Mouse (Mus musculus): ENCODE measurements around the gene Olfr1259. TPM values are rescaled to one million over a fixed set of nuclear protein-coding genes. Genes with fewer than 3 reads are reported as not detected.
"Not testable (repeated sequence)": the region's sequence is repeated elsewhere in the genome, so short reads cannot be mapped to it uniquely, and the experiment has no call there.

Gene Olfr1259
- polyA plus RNA-seq (2014; fragmentation: Nextera tagmentation; extraction: Ambion mirVana) = not detected in 2 replicates

- Histone ChIP-seq H3K27ac (ENCODE audit: low read depth, low read length) (no peak within 1 kb of the TSS), H3K27me3 (ENCODE audit: control insufficient read depth, insufficient read depth, low read length) (no peaks in the 10 kb centered on the region), H3K9me3 (ENCODE audit: control insufficient read depth, low read length) (no peaks in the 10 kb centered on the region), H3K4me1 (replicated peaks; ENCODE audit: control insufficient read depth, insufficient read depth, low read length) (no peaks in the 10 kb centered on the region), H3K4me3 (ENCODE audit: low read depth, low read length) (no peak within 1 kb of the TSS), H3K36me3 (ENCODE audit: control insufficient read depth, insufficient read depth, low read length) (no peaks in the 10 kb centered on the region), H3K9ac (ENCODE audit: low read depth, low read length) (no peak within 1 kb of the TSS), H3K4me2 (replicated peaks; ENCODE audit: low read depth, low read length) (no peak within 1 kb of the TSS)
- ATAC-seq (ENCODE audit: low FRiP score) (no peak), DNase-seq (ENCODE audit: low spot score) (no peak)
- 89% methylated on average over 5 of the region's 5 CpGs for WGBS
Observed at GRCm38 (mm10) chr2:89948564-89948963, at the start of gene Olfr1259. Gene Olfr1259 (minus strand): TSS chr2:89948664.

DNA sequence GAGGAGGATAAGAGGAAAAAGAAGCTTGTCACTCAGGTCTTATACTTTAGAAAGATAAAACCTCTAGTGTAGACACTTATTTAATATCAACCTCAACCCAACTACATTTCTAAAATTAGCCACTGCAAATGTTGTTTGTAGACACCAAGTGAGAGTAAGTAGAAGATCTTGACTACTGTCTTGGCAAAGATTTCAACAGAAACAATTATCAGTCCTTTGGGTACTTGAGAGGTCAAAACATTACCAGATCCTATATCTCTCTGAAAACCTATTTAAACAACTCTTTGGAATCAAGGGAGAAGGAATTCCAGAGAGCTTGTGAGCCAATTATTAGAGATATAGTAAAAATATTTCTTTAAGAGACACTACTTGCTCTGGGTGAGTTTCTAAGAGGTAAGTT is 42.5 kb upstream of the Olfr1259 start, which contains the start of gene Olfr1261:
Gene Olfr1261, plus strand, starts transcription at position 301 of the 400 bp plus-strand sequence.
- H3K9ac ChIP-seq (ENCODE audit: low read depth, low read length) = no peak within 1 kb of the TSS
- no peak within 1 kb of the TSS for H3K4me3 ChIP-seq (ENCODE audit: low read depth, low read length)
- no peak for DNase-seq (ENCODE audit: low spot score)
- no peaks in the 10 kb centered on the region for H3K4me1 ChIP-seq (replicated peaks; ENCODE audit: control insufficient read depth, insufficient read depth, low read length)
- no peak within 1 kb of the TSS for H3K4me2 ChIP-seq (replicated peaks; ENCODE audit: low read depth, low read length)
- H3K27ac ChIP-seq (ENCODE audit: low read depth, low read length) = no peak within 1 kb of the TSS
- no peaks in the 10 kb centered on the region for H3K27me3 ChIP-seq (ENCODE audit: control insufficient read depth, insufficient read depth, low read length)
- no peak for ATAC-seq (ENCODE audit: low FRiP score)
- no peaks in the 10 kb centered on the region for H3K36me3 ChIP-seq (ENCODE audit: control insufficient read depth, insufficient read depth, low read length)
- H3K9me3 ChIP-seq (ENCODE audit: control insufficient read depth, low read length) = no peaks in the 10 kb centered on the region

GRCm38 (mm10) chr2:89977709-89978108 is 29.2 kb upstream of the Olfr1259 start:
- Histone ChIP-seq H3K4me2 (replicated peaks; ENCODE audit: low read depth, low read length) (no peak overlapping the region), H3K27ac (ENCODE audit: low read depth, low read length) (no peak overlapping the region), H3K9ac (ENCODE audit: low read depth, low read length) (no peak overlapping the region), H3K9me3 (ENCODE audit: control insufficient read depth, low read length) (no peaks in the 10 kb centered on the region), H3K36me3 (ENCODE audit: control insufficient read depth, insufficient read depth, low read length) (no peaks in the 10 kb centered on the region), H3K4me1 (replicated peaks; ENCODE audit: control insufficient read depth, insufficient read depth, low read length) (no peaks in the 10 kb centered on the region), H3K4me3 (ENCODE audit: low read depth, low read length) (no peak overlapping the region), H3K27me3 (ENCODE audit: control insufficient read depth, insufficient read depth, low read length) (no peaks in the 10 kb centered on the region)
- ATAC-seq (ENCODE audit: low FRiP score) = no peak
- WGBS = 88% methylated on average over 2 of the region's 2 CpGs
- DNase-seq (ENCODE audit: low spot score) = no peak

GRCm38 (mm10) chr2:89974184-89974583 is 25.7 kb upstream of the Olfr1259 start, which contains the start of gene Olfr1260:
Gene Olfr1260 (plus strand): TSS chr2:89974340.
- Histone ChIP-seq H3K27ac (ENCODE audit: low read depth, low read length) (no peak within 1 kb of the TSS), H3K4me1 (replicated peaks; ENCODE audit: control insufficient read depth, insufficient read depth, low read length) (no peaks in the 10 kb centered on the region), H3K4me3 (ENCODE audit: low read depth, low read length) (no peak within 1 kb of the TSS), H3K9me3 (ENCODE audit: control insufficient read depth, low read length) (no peaks in the 10 kb centered on the region), H3K4me2 (replicated peaks; ENCODE audit: low read depth, low read length) (no peak within 1 kb of the TSS), H3K9ac (ENCODE audit: low read depth, low read length) (no peak within 1 kb of the TSS), H3K27me3 (ENCODE audit: control insufficient read depth, insufficient read depth, low read length) (no peaks in the 10 kb centered on the region), H3K36me3 (ENCODE audit: control insufficient read depth, insufficient read depth, low read length) (no peaks in the 10 kb centered on the region)
- WGBS = 83% methylated on average over 2 of the region's 2 CpGs
- DNase-seq (ENCODE audit: low spot score) (no peak), ATAC-seq (ENCODE audit: low FRiP score) (no peak)

GRCm38 (mm10) chr2:89927009-89927408 is 21.5 kb downstream of the Olfr1259 start, which contains the start of gene Olfr1258:
Gene Olfr1258 (plus strand): TSS chr2:89927309.
- no peak within 1 kb of the TSS for H3K4me3 ChIP-seq (ENCODE audit: low read depth, low read length)
- no peak within 1 kb of the TSS for H3K4me2 ChIP-seq (replicated peaks; ENCODE audit: low read depth, low read length)
- no peaks in the 10 kb centered on the region for H3K9me3 ChIP-seq (ENCODE audit: control insufficient read depth, low read length)
- ATAC-seq (ENCODE audit: low FRiP score) (no peak), DNase-seq (ENCODE audit: low spot score) (no peak)
- no peaks in the 10 kb centered on the region for H3K4me1 ChIP-seq (replicated peaks; ENCODE audit: control insufficient read depth, insufficient read depth, low read length)
- H3K27ac ChIP-seq (ENCODE audit: low read depth, low read length) = no peak within 1 kb of the TSS
- H3K36me3 ChIP-seq (ENCODE audit: control insufficient read depth, insufficient read depth, low read length) = no peaks in the 10 kb centered on the region
- no peaks in the 10 kb centered on the region for H3K27me3 ChIP-seq (ENCODE audit: control insufficient read depth, insufficient read depth, low read length)
- H3K9ac ChIP-seq (ENCODE audit: low read depth, low read length) = no peak within 1 kb of the TSS

GRCm38 (mm10) chr2:89912616-89913015 is 35.8 kb downstream of the Olfr1259 start:
- not testable (repeated sequence) for ATAC-seq (ENCODE audit: low FRiP score); H3K9ac ChIP-seq (ENCODE audit: low read depth, low read length); DNase-seq (ENCODE audit: low spot score); H3K9me3 ChIP-seq (ENCODE audit: control insufficient read depth, low read length); H3K4me2 ChIP-seq (replicated peaks; ENCODE audit: low read depth, low read length); H3K27ac ChIP-seq (ENCODE audit: low read depth, low read length); H3K36me3 ChIP-seq (ENCODE audit: control insufficient read depth, insufficient read depth, low read length); H3K27me3 ChIP-seq (ENCODE audit: control insufficient read depth, insufficient read depth, low read length); H3K4me1 ChIP-seq (replicated peaks; ENCODE audit: control insufficient read depth, insufficient read depth, low read length); H3K4me3 ChIP-seq (ENCODE audit: low read depth, low read length)
- 87% methylated on average over 9 of the region's 9 CpGs for WGBS

Other genes starting within 250 kb of the Olfr1259 start
- not detected in 2 replicates for gene Olfr1252, start 223.7 kb downstream of the Olfr1259 start, polyA plus RNA-seq (2014; fragmentation: Nextera tagmentation; extraction: Ambion mirVana)
- gene Olfr1253, start 191.6 kb downstream of the Olfr1259 start, polyA plus RNA-seq (2014; fragmentation: Nextera tagmentation; extraction: Ambion mirVana) = not detected in 2 replicates
- gene Olfr1254, start 155.0 kb downstream of the Olfr1259 start, polyA plus RNA-seq (2014; fragmentation: Nextera tagmentation; extraction: Ambion mirVana) = not detected in 2 replicates
- not detected in 2 replicates for gene Olfr1255, start 136.6 kb downstream of the Olfr1259 start, polyA plus RNA-seq (2014; fragmentation: Nextera tagmentation; extraction: Ambion mirVana)
- gene Olfr1256, start 107.1 kb downstream of the Olfr1259 start, polyA plus RNA-seq (2014; fragmentation: Nextera tagmentation; extraction: Ambion mirVana) = not detected in 2 replicates
- gene Olfr48, start 100.5 kb downstream of the Olfr1259 start, polyA plus RNA-seq (2014; fragmentation: Nextera tagmentation; extraction: Ambion mirVana) = not detected in 2 replicates
- not detected in 2 replicates for gene Olfr1257, start 70.2 kb downstream of the Olfr1259 start, polyA plus RNA-seq (2014; fragmentation: Nextera tagmentation; extraction: Ambion mirVana)
- gene Olfr1258, start 21.4 kb downstream of the Olfr1259 start, polyA plus RNA-seq (2014; fragmentation: Nextera tagmentation; extraction: Ambion mirVana) = not detected in 2 replicates
- not detected in 2 replicates for gene Olfr1260, start 25.7 kb upstream of the Olfr1259 start, polyA plus RNA-seq (2014; fragmentation: Nextera tagmentation; extraction: Ambion mirVana)
- gene Olfr1261, start 42.6 kb upstream of the Olfr1259 start, polyA plus RNA-seq (2014; fragmentation: Nextera tagmentation; extraction: Ambion mirVana) = not detected in 2 replicates
- not detected in 2 replicates for gene Olfr1262, start 51.5 kb upstream of the Olfr1259 start, polyA plus RNA-seq (2014; fragmentation: Nextera tagmentation; extraction: Ambion mirVana)
- gene Olfr1263, start 63.5 kb upstream of the Olfr1259 start, polyA plus RNA-seq (2014; fragmentation: Nextera tagmentation; extraction: Ambion mirVana) = not detected in 2 replicates
- not detected in 2 replicates for gene Olfr1264, start 76.9 kb upstream of the Olfr1259 start, polyA plus RNA-seq (2014; fragmentation: Nextera tagmentation; extraction: Ambion mirVana)
- gene Olfr1265, start 86.7 kb upstream of the Olfr1259 start, polyA plus RNA-seq (2014; fragmentation: Nextera tagmentation; extraction: Ambion mirVana) = not detected in 2 replicates
- gene Olfr140, start 114.9 kb upstream of the Olfr1259 start, polyA plus RNA-seq (2014; fragmentation: Nextera tagmentation; extraction: Ambion mirVana) = not detected in 2 replicates
- gene Olfr1269, start 172.7 kb upstream of the Olfr1259 start, polyA plus RNA-seq (2014; fragmentation: Nextera tagmentation; extraction: Ambion mirVana) = not detected in 2 replicates
- gene Olfr32, start 193.6 kb upstream of the Olfr1259 start, polyA plus RNA-seq (2014; fragmentation: Nextera tagmentation; extraction: Ambion mirVana) = not detected in 2 replicates
- not detected in 2 replicates for gene Olfr1270, start 204.4 kb upstream of the Olfr1259 start, polyA plus RNA-seq (2014; fragmentation: Nextera tagmentation; extraction: Ambion mirVana)